Mouse (Mus musculus): ENCODE data around the gene Siah2. TPM values are rescaled to one million over a fixed set of nuclear protein-coding genes. Genes with fewer than 3 reads are reported as not detected.

Siah2 gene
- polyA plus RNA-seq (2015; fragmentation: Nextera tagmentation; extraction: Ambion mirVana): 4.2 and 7.2 TPM in 2 replicates

DNA sequence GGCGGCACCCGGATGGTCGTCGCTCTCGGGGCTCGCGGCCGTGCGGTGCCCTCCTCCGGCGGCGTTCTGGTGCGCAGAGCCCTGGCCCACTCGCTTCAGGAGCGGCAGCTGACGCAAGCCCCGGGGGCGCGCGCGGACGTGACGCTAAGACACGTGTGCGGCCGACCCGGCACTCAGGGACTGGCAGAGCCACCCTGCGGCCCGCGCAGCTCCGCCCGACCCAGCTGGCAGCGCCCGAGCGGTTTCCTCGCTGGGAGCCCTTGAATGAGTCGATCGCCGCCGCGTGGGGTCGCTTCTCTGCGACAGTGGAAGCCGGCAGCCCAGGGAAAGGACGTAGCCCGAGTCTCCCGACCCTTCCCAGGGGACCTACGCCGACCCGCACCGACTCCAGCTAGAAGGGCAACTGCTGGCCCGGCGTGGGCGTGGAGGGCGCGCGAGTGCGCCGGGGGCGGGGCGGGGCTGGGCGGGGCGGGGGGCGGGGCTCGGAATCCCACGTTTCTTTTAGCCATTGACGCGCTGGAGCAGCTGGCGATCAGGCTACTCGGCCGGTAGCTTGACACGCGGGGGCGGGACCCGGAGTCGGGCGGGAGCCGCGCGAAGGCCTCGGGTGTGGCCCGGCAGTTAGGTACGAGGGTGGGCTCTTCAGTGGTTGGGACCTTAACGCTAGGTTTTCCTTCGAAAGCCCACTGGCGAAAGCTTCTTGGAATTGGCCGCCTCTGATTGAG lies at the start of gene Siah2:
TSS of gene Siah2 (minus strand) at position 404 of the 725 bp plus-strand sequence.

DNA sequence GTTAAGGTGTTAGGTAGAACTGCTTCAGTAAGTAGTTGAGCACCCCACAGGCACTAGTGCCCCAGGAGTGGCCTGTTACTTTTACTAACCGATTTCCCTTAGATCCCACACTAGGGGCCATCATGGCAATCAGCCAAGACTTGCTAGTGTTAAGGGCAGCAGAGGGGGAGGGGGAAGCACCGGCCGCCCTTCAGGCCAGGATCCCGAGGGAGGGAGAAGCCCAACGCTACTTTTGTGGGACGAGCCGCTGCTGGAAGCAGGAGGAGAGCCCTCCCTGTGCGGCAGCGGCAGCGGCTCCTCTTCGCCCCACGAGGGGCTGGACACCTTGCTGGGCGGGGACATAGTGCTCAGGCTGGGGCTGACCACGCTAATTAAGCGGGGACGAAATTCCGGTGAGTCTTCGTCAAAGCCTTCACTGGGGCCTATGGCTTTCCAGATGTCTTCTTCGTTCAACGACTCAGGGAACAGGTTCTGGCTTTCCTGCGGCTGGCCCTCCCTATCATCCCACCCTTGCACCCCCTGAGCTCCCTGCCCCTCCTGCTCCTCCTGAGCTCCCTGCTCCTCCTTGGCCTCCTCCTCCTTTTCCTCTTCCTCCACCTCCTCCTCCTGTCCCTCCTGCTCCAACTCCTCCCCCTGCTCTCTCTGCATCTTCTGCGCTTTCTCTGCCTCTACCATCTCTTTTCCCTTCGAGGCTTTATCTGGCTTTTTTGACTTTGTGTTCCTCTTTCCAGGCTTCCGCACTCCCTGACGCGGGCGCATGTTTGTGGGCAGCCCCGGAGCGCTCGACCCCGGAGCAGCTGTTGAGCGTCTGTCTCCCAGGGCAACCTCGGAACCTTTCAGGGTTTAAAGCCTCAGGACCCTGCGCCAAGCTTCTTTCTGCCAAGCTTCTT lies 55.5 kb downstream of the Siah2 start, which contains the start of gene Erich6:
TSS of gene Erich6 (minus strand) at position 802 of the 890 bp plus-strand sequence.

Other genes starting within 250 kb of the Siah2 start
- gene Eif2a, start 166.6 kb downstream of the Siah2 start, polyA plus RNA-seq (2015; fragmentation: Nextera tagmentation; extraction: Ambion mirVana): 41.3 and 54.3 TPM in 2 replicates
- gene Serp1, start 166.5 kb downstream of the Siah2 start, polyA plus RNA-seq (2015; fragmentation: Nextera tagmentation; extraction: Ambion mirVana): 110 and 148 TPM in 2 replicates
- 16.7 and 18.1 TPM in 2 replicates for gene Selenot, start 115.8 kb downstream of the Siah2 start, polyA plus RNA-seq (2015; fragmentation: Nextera tagmentation; extraction: Ambion mirVana)
- gene Erich6, start 55.2 kb downstream of the Siah2 start, polyA plus RNA-seq (2015; fragmentation: Nextera tagmentation; extraction: Ambion mirVana): 0.08 TPM in 1 of 2 replicates, not detected in the other
- gene Mindy4b-ps, start 129.9 kb upstream of the Siah2 start, polyA plus RNA-seq (2015; fragmentation: Nextera tagmentation; extraction: Ambion mirVana): not detected in 2 replicates
- 0.11 TPM in 1 of 2 replicates, not detected in the other for gene Clrn1, start 192.9 kb upstream of the Siah2 start, polyA plus RNA-seq (2015; fragmentation: Nextera tagmentation; extraction: Ambion mirVana)

All from adrenal gland, postnatal 0 days (tissue).